Mouse (Mus musculus): ENCODE measurements around the gene Tmem151b. TPM values are rescaled to one million over a fixed set of nuclear protein-coding genes. Genes with fewer than 3 reads are reported as not detected.

Gene Tmem151b
- polyA plus RNA-seq, 1 experiment, result 0.81 TPM

- no peaks in the 10 kb centered on the region for H3K4me1 ChIP-seq (ENCODE audit: control insufficient read depth, insufficient read depth, low read length)
- no peak overlapping the region for H3K27ac ChIP-seq (ENCODE audit: insufficient read depth, low read length)
- no peak for TF ChIP-seq CTCF (IDR thresholded peaks at IDR 0.05; ENCODE audit: borderline replicate concordance, insufficient read depth, low read length)
- H3K4me3 ChIP-seq (ENCODE audit: insufficient read depth, low read length), result no peak overlapping the region
Observed at GRCm38 (mm10) chr17:45538394-45538793, 11.1 kb downstream of the Tmem151b start.

DNA sequence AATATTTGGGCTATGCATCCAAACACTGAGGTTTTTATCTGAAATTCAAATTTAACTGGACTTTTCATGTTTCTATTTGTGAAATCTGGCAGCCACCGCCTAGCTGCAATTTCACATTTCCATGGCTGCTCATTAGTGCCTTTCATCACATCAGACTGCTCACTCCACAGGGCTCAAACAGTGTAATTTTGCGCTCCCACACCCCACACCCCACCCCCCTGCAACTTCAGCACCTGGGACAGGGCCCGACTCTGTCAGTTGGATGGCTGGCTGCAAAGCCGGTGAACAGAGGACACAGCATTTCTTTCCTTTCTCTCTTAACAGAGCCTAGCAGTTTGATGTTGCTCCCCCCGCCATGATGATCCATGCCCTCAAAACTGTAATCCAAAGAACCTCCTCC lies 13.2 kb downstream of the Tmem151b start:
- TF ChIP-seq CTCF (IDR thresholded peaks at IDR 0.05; ENCODE audit: borderline replicate concordance, insufficient read depth, low read length), result no peak
- TF ChIP-seq POLR2A (IDR thresholded peaks at IDR 0.05; ENCODE audit: low read depth, low read length), result no peak
- Histone ChIP-seq H3K4me1 (ENCODE audit: control insufficient read depth, insufficient read depth, low read length) (no peaks in the 10 kb centered on the region), H3K27ac (ENCODE audit: insufficient read depth, low read length) (no peak overlapping the region), H3K4me3 (ENCODE audit: insufficient read depth, low read length) (no peak overlapping the region)

GRCm38 (mm10) chr17:45532896-45533295 lies 16.6 kb downstream of the Tmem151b start:
- no peaks in the 10 kb centered on the region for H3K4me1 ChIP-seq (ENCODE audit: control insufficient read depth, insufficient read depth, low read length)
- TF ChIP-seq CTCF (IDR thresholded peaks at IDR 0.05; ENCODE audit: borderline replicate concordance, insufficient read depth, low read length) (no peak), POLR2A (IDR thresholded peaks at IDR 0.05; ENCODE audit: low read depth, low read length) (no peak)

DNA sequence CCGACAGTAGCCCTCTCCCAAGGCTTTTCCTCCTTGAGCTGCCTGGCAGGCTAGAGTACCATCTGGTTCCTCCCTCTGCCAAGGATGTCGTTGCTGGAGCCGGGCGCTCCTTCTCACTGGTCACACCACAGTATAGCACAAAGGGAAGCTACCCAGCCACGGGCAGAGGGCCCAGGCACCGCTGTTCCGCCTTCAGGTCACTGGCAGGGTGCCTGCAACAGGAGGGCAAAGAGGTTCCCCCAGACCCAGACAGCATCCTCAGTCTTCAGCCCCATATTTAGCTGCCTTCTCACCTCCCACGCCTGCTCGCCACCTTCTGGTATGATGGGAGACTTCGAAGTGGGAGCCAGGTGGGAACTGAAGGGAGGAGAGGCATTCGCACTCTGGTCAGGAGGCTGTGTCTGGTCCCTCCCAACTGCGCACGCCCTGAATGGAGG lies 19.1 kb downstream of the Tmem151b start:
- no peak for TF ChIP-seq CTCF (IDR thresholded peaks at IDR 0.05; ENCODE audit: borderline replicate concordance, insufficient read depth, low read length)
- Histone ChIP-seq H3K4me3 (ENCODE audit: insufficient read depth, low read length) (no peak overlapping the region), H3K4me1 (ENCODE audit: control insufficient read depth, insufficient read depth, low read length) (no peaks in the 10 kb centered on the region), H3K27ac (ENCODE audit: insufficient read depth, low read length) (no peak overlapping the region)

More at GRCm38 (mm10) chr17:45532896-45533295, 16.6 kb downstream of the Tmem151b start:
- no peak overlapping the region for H3K27ac ChIP-seq (ENCODE audit: insufficient read depth, low read length)
- no peak overlapping the region for H3K4me3 ChIP-seq (ENCODE audit: insufficient read depth, low read length)

DNA sequence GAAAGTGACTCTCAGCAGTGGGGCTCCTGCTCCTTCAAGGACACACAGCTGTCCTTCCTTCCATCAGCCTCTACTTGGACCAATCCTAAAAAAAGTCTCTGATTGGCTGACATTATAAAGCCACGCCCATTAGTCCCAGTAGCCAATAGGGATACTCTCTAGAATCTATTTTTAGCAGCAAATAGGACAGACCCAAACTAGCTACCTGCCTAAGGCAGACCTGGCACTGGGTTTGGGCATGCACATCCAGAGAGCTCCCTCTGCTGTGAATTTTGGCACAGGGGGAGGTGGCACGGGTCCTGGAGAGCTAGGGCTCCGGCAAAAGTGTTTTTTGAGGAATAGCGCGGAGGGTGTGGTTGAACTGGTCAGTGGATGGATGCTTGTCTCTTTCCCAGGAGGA lies 22.9 kb downstream of the Tmem151b start:
- Histone ChIP-seq H3K27ac (ENCODE audit: insufficient read depth, low read length) (no peak overlapping the region), H3K4me1 (ENCODE audit: control insufficient read depth, insufficient read depth, low read length) (no peaks in the 10 kb centered on the region), H3K4me3 (ENCODE audit: insufficient read depth, low read length) (no peak overlapping the region)
- TF ChIP-seq CTCF (IDR thresholded peaks at IDR 0.05; ENCODE audit: borderline replicate concordance, insufficient read depth, low read length) (no peak), POLR2A (IDR thresholded peaks at IDR 0.05; ENCODE audit: low read depth, low read length) (no peak)

DNA sequence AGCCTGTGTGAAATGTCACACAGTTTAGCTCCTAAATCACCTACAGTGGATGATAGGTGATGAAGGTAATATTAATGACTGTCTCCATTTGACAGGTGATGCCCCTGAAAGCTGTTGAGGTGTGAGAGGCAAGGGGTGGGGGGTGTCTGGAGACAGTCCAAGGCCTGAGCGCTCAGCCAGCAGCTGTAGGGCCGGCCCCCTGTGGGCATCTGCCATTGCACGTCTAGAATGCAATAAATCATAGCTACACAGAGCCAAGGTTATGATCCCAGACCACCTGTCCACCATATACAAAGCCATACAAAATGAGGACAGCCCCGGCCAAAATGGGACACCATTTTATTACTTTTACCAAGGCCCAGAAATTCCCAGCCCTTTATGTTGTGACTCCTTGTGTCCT lies 24.5 kb downstream of the Tmem151b start:
- Histone ChIP-seq H3K4me1 (ENCODE audit: control insufficient read depth, insufficient read depth, low read length) (no peaks in the 10 kb centered on the region), H3K27ac (ENCODE audit: insufficient read depth, low read length) (no peak overlapping the region), H3K4me3 (ENCODE audit: insufficient read depth, low read length) (no peak overlapping the region)
- TF ChIP-seq POLR2A (IDR thresholded peaks at IDR 0.05; ENCODE audit: low read depth, low read length) (no peak), CTCF (IDR thresholded peaks at IDR 0.05; ENCODE audit: borderline replicate concordance, insufficient read depth, low read length) (no peak)

DNA sequence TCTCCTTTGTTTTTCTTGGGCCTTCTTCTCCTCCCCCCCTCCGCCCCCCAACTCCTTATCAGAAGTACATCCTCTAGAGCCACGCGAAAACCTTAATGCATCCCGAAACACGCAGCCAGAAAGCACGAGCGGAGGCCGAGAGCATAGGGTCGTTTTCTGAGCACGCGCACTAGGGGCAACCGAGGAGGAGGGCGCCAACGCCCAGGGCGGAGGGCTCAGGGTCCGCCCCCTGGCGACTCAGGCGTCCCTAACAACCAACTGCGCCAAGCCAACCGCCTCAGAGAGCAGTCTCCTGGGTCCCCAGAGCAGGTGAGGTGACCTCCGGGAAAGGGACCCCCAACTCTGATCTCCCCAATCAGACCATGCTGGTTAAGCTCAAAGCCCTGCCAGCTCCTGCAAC lies 26.2 kb downstream of the Tmem151b start, which contains the start of gene Tcte1:
Gene Tcte1 (plus strand): TSS at position 172 of the 400 bp plus-strand sequence.
- no peak within 1 kb of the TSS for H3K27ac ChIP-seq (ENCODE audit: insufficient read depth, low read length)
- H3K4me3 ChIP-seq (ENCODE audit: insufficient read depth, low read length), result no peak within 1 kb of the TSS
- no peak for TF ChIP-seq POLR2A (IDR thresholded peaks at IDR 0.05; ENCODE audit: low read depth, low read length)
- TF ChIP-seq CTCF (IDR thresholded peaks at IDR 0.05; ENCODE audit: borderline replicate concordance, insufficient read depth, low read length), result no peak
- no peaks in the 10 kb centered on the region for H3K4me1 ChIP-seq (ENCODE audit: control insufficient read depth, insufficient read depth, low read length)

- TF ChIP-seq POLR2A (IDR thresholded peaks at IDR 0.05; ENCODE audit: low read depth, low read length) (no peak), CTCF (IDR thresholded peaks at IDR 0.05; ENCODE audit: borderline replicate concordance, insufficient read depth, low read length) (no peak)
- Histone ChIP-seq H3K27ac (ENCODE audit: insufficient read depth, low read length) (no peak overlapping the region), H3K4me3 (ENCODE audit: insufficient read depth, low read length) (no peak overlapping the region), H3K4me1 (ENCODE audit: control insufficient read depth, insufficient read depth, low read length) (no peaks in the 10 kb centered on the region)
Observed at GRCm38 (mm10) chr17:45520136-45520535, 29.3 kb downstream of the Tmem151b start.

GRCm38 (mm10) chr17:45518766-45519475 lies 30.6 kb downstream of the Tmem151b start:
- TF ChIP-seq CTCF (IDR thresholded peaks at IDR 0.05; ENCODE audit: borderline replicate concordance, insufficient read depth, low read length), result no peak
- no peak for TF ChIP-seq POLR2A (IDR thresholded peaks at IDR 0.05; ENCODE audit: low read depth, low read length)
- no peak overlapping the region for H3K27ac ChIP-seq (ENCODE audit: insufficient read depth, low read length)
- no peak overlapping the region for H3K4me3 ChIP-seq (ENCODE audit: insufficient read depth, low read length)
- no peaks in the 10 kb centered on the region for H3K4me1 ChIP-seq (ENCODE audit: control insufficient read depth, insufficient read depth, low read length)

- no peak for TF ChIP-seq POLR2A (IDR thresholded peaks at IDR 0.05; ENCODE audit: low read depth, low read length)
- TF ChIP-seq CTCF (IDR thresholded peaks at IDR 0.05; ENCODE audit: borderline replicate concordance, insufficient read depth, low read length), result no peak
- Histone ChIP-seq H3K4me3 (ENCODE audit: insufficient read depth, low read length) (no peak overlapping the region), H3K4me1 (ENCODE audit: control insufficient read depth, insufficient read depth, low read length) (no peaks in the 10 kb centered on the region), H3K27ac (ENCODE audit: insufficient read depth, low read length) (no peak overlapping the region)
Observed at GRCm38 (mm10) chr17:45517549-45518215, 31.8 kb downstream of the Tmem151b start.
